Mouse (Mus musculus) kidney, postnatal 0 days (tissue): ENCODE measurements around the gene Gpr157. TPM values are rescaled to one million over a fixed set of nuclear protein-coding genes. Genes with fewer than 3 reads are reported as not detected.

Source experiments
- ATAC-seq: fragments of 200-750 bp; cut with Nextera tagmentation; replicated peaks from 2 replicates; pipeline ENCODE4 v1.8.0; 2017; ENCODE audit warnings: low read depth, moderate number of reproducible peaks, moderate TSS enrichment, moderate library complexity; ENCODE audit not compliant: low FRiP score
- DNase-seq: peaks from one replicate; pipeline ENCODE4 v3.0.0-alpha.2; 2016; ENCODE audit warnings: low spot score
- H3K27ac ChIP-seq: fragments of 300-500 bp; sonication (generic); 2 replicates; pipeline ENCODE4 v1.5.1; 2014; ENCODE audit warnings: mild to moderate bottlenecking
- H3K27me3 ChIP-seq: fragments of 300-500 bp; sonication (generic); 2 replicates; pipeline ENCODE4 v1.6.1; 2014; ENCODE audit warnings: low read length, mixed read lengths; ENCODE audit not compliant: insufficient read depth
- H3K36me3 ChIP-seq: fragments of 300-500 bp; sonication (generic); 2 replicates; pipeline ENCODE4 v1.6.1; 2014; ENCODE audit warnings: low read length, mixed read lengths; ENCODE audit not compliant: insufficient read depth
- H3K4me1 ChIP-seq: fragments of 300-500 bp; sonication (generic); replicated peaks from 2 replicates; pipeline ENCODE4 v1.6.1; 2014; ENCODE audit warnings: antibody characterized with exemption, low read length, mixed read lengths; ENCODE audit not compliant: insufficient read depth
- H3K4me2 ChIP-seq: fragments of 300-500 bp; sonication (generic); 2 replicates; pipeline ENCODE4 v1.6.1; 2014; ENCODE audit warnings: mild to moderate bottlenecking, low read length, moderate library complexity, mixed read lengths
- H3K4me3 ChIP-seq: fragments of 300-500 bp; sonication (generic); replicated peaks from 2 replicates; pipeline ENCODE4 v1.5.1; 2014; ENCODE audit warnings: low read depth, low read length
- H3K9ac ChIP-seq: fragments of 300-500 bp; sonication (generic); 2 replicates; pipeline ENCODE4 v1.6.1; 2014; ENCODE audit warnings: low read depth, low read length
- H3K9me3 ChIP-seq: fragments of 300-500 bp; sonication (generic); replicated peaks from 2 replicates; pipeline ENCODE4 v1.6.1; 2016; ENCODE audit warnings: low read length, inconsistent platforms, mixed read lengths
- CTCF ChIP-seq: IDR thresholded peaks from 2 replicates; pipeline ENCODE4 v1.5.1; 2016; ENCODE audit warnings: antibody characterized with exemption, low read depth, mild to moderate bottlenecking, moderate library complexity
- WGBS: fragments of 180-500 bp; shearing (Covaris S2); extraction: QIAGEN DNeasy Blood & Tissue Kit; methylation state at CpG from one replicate; pipeline ENCODE4 v1.1.7; 2014; 5-methylcytosine and 5-hydroxymethylcytosine counted together
- polyA plus RNA-seq: library from polyadenylated mRNA; unstranded; fragments of >200 nt; fragmentation: Nextera tagmentation; extraction: Ambion mirVana; gene quantifications from 2 replicates; pipeline ENCODE4 v1.2.1, GENCODE M21; 2015

Gene Gpr157
- polyA plus RNA-seq, 1 experiment from 2014 or later: 0.18 TPM

- H3K27me3 ChIP-seq: no peaks in the 10 kb centered on the region
- peak overlapping the region; percentile 53 for H3K4me3 ChIP-seq
- peaks cover 14% of the 10 kb centered on the region for H3K4me1 ChIP-seq
- WGBS: under 1% methylated on average over 20 of the region's 20 CpGs
- H3K9ac ChIP-seq: peak overlapping the region; percentile 61
- no peak for TF ChIP-seq CTCF
- H3K36me3 ChIP-seq: no peaks in the 10 kb centered on the region
- H3K4me2 ChIP-seq: peak overlapping the region; percentile 96
- ATAC-seq (no peak; the same call in 1 of the 2 replicates), DNase-seq (peak; percentile 81)
- H3K9me3 ChIP-seq: no peaks in the 10 kb centered on the region
- no peak overlapping the region for H3K27ac ChIP-seq
Observed at GRCm38 (mm10) chr4:150048038-150048437, 39.1 kb upstream of the Gpr157 start.

GRCm38 (mm10) chr4:150048478-150049156 is 38.5 kb upstream of the Gpr157 start:
- under 1% methylated on average over 48 of the region's 49 CpGs for WGBS
- H3K4me2 ChIP-seq: peak overlapping the region; percentile 96
- DNase-seq (peak; percentile 38), ATAC-seq (peak; percentile 44; the same call in 1 of the 2 replicates)
- no peaks in the 10 kb centered on the region for H3K9me3 ChIP-seq
- no peaks in the 10 kb centered on the region for H3K36me3 ChIP-seq
- H3K4me3 ChIP-seq: peak overlapping the region; percentile 53
- TF ChIP-seq CTCF: no peak
- H3K27ac ChIP-seq: no peak overlapping the region
- H3K27me3 ChIP-seq: no peaks in the 10 kb centered on the region
- H3K9ac ChIP-seq: peak overlapping the region; percentile 61
- H3K4me1 ChIP-seq: peaks cover 14% of the 10 kb centered on the region

GRCm38 (mm10) chr4:150049157-150049513 is 38.0 kb upstream of the Gpr157 start:
- peak overlapping the region; percentile 96 for H3K4me2 ChIP-seq
- peaks cover 14% of the 10 kb centered on the region for H3K4me1 ChIP-seq
- WGBS: 17% methylated on average over 15 of the region's 15 CpGs
- H3K27ac ChIP-seq: no peak overlapping the region
- peak overlapping the region; percentile 53 for H3K4me3 ChIP-seq
- no peaks in the 10 kb centered on the region for H3K9me3 ChIP-seq
- no peaks in the 10 kb centered on the region for H3K36me3 ChIP-seq
- no peaks in the 10 kb centered on the region for H3K27me3 ChIP-seq
- H3K9ac ChIP-seq: peak overlapping the region; percentile 61
- DNase-seq (peak; percentile 22), ATAC-seq (0 out of 2 replicates have a peak, but pooled peaks have one; percentile 2)
- no peak for TF ChIP-seq CTCF

- 32% methylated on average over 9 of the region's 13 CpGs for WGBS
- no peaks in the 10 kb centered on the region for H3K9me3 ChIP-seq
- H3K27ac ChIP-seq: no peak overlapping the region
- H3K9ac ChIP-seq: no peak overlapping the region
- no peaks in the 10 kb centered on the region for H3K36me3 ChIP-seq
- no peak overlapping the region; the same call in 1 of the 2 replicates for H3K4me3 ChIP-seq
- TF ChIP-seq CTCF: no peak
- H3K4me1 ChIP-seq: peaks cover 14% of the 10 kb centered on the region
- ATAC-seq (no peak), DNase-seq (no peak)
- no peaks in the 10 kb centered on the region for H3K27me3 ChIP-seq
- peak overlapping the region; percentile 96 for H3K4me2 ChIP-seq
Observed at GRCm38 (mm10) chr4:150049564-150050226, 37.5 kb upstream of the Gpr157 start.

- H3K27ac ChIP-seq: no peak overlapping the region
- no peaks in the 10 kb centered on the region for H3K9me3 ChIP-seq
- H3K9ac ChIP-seq: no peak overlapping the region
- no peaks in the 10 kb centered on the region for H3K36me3 ChIP-seq
- no peak for TF ChIP-seq CTCF
- no peaks in the 10 kb centered on the region for H3K27me3 ChIP-seq
- DNase-seq (no peak), ATAC-seq (no peak)
- no peak overlapping the region for H3K4me2 ChIP-seq
- WGBS: 68% methylated on average over 8 of the region's 8 CpGs
- no peak overlapping the region for H3K4me3 ChIP-seq
- H3K4me1 ChIP-seq: peaks cover 14% of the 10 kb centered on the region
Observed at GRCm38 (mm10) chr4:150051514-150051913, 35.7 kb upstream of the Gpr157 start.

GRCm38 (mm10) chr4:150052380-150052779 is 34.8 kb upstream of the Gpr157 start:
- no peak overlapping the region for H3K27ac ChIP-seq
- H3K4me1 ChIP-seq: peaks cover 14% of the 10 kb centered on the region
- H3K9me3 ChIP-seq: no peaks in the 10 kb centered on the region
- H3K9ac ChIP-seq: no peak overlapping the region
- 94% methylated on average over 3 of the region's 3 CpGs for WGBS
- no peak overlapping the region for H3K4me2 ChIP-seq
- no peaks in the 10 kb centered on the region for H3K27me3 ChIP-seq
- H3K4me3 ChIP-seq: no peak overlapping the region
- no peaks in the 10 kb centered on the region for H3K36me3 ChIP-seq
- DNase-seq (no peak), ATAC-seq (no peak)
- no peak for TF ChIP-seq CTCF
